Mouse (Mus musculus) heart, postnatal 36 days (tissue): Measurements from ENCODE around the gene Polh. TPM values are rescaled to one million over a fixed set of nuclear protein-coding genes. Genes with fewer than 3 reads are reported as not detected.

ENCODE experiments used
- DNase-seq, 2 experiments: peaks; one replicate each; pipeline ENCODE4 v3.0.0; 2021 to 2022
- intact Hi-C: fragments of 180-260 bp; cut with DNase I; formaldehyde crosslinking; loops from one replicate; pipeline ENCODE4 v1.15.1; 2025
- microRNA-seq, 2 experiments: library from miRNA; unstranded; fragments of <30 nt; microRNA quantifications; one replicate each; pipeline ENCODE4 v1.2.0; 2021; ENCODE audit warnings: borderline number of aligned reads in 2 of 2
- total RNA-seq, 2 experiments: library from RNA; stranded (reverse); gene quantifications; 2 replicates each; pipeline ENCODE4 v1.2.3; 2021

Gene Polh
- total RNA-seq, 2 experiments from 2014 or later = 8.5 to 10.3 TPM

- peak; percentile 78 to 84 for DNase-seq
- intact Hi-C loops = no loop called here
These were observed 58.6 kb downstream of the Polh start, which contains the start of gene Rsph9 for GRCm38 (mm10) chr17:46143578-46144423. Rsph9 (minus strand) TSS chr17:46144216.

DNA sequence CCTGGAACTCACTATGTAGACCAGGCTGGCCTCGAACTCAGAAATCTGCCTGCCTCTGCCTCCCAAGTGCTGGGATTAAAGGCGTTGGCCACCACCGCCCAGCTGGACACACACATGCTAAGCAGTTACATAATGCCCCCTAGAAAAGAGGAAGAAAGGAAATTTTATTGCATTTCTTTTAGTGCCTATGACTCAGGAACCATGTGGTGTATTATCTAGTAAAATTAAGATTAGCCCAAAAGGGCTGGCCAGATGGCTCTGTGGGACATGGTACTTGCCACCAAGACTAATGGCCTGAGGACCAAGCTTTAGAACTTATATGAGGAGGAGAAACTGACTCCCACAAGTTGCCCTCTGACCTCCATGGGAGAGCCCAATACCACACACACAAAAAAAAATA is 62.6 kb downstream of the Polh start:
- no peak for DNase-seq
- intact Hi-C loops = no loop called here

DNA sequence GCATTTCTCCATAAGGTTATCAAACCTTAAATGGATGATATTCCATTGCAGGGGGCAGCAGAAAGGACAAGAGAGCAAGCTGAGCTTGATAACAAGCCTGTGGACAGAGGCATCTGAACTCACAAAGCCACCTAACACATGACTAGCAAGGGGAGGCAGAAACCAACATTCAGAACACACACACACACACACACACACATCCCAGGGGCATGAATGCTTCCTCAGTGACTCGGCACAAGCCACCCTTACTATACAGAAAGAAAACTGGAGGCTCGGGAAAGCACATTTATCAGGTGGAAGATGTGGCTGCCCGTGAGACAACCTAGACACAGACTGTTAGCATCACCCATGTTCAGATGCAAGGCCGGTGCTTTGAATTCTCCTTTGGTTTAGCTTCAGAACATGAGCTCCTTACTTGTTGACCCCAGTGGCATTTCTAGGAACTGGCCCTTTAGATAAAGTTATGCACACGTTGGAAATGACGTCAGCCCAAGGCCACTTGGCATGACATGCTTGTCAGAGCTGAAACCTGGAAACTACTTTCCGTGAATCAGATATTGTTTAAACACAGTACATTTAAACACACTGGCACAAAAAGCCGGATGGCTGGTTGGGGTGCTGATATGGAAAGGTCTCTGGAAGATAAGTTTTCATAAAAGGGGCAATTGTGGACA is 63.7 kb downstream of the Polh start:
- no peak for DNase-seq
- intact Hi-C loops = no loop called here

DNA sequence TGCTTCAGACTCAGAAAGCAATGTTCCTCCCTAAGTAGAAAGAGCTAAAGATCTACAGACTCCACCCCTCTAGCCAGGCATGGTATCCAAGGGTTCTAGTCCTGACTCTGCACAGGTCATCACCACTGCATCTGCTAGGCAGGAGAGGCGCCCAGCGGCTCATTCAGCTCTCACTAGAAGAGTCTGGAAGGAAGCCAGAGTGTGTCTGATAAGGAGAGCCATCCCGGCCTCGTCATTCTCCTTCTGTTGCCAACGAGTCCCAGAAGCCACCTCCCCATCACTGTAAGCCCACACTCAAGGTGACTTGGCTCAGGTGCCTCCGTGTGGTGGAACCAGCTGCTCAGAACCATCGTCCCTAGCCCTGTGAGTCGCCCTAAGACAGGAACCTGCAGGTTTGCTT is 69.6 kb downstream of the Polh start:
- DNase-seq = no peak
- intact Hi-C loops = loop anchor here (1.0 to 5.0 kb wide), 3 partner anchors 92 to 402 kb away; no protein-coding TSS in a partner anchor

GRCm38 (mm10) chr17:46132058-46132718 is 70.3 kb downstream of the Polh start:
- DNase-seq = peak; percentile 81 to 90
- intact Hi-C loops = loop anchor here (1.0 to 5.0 kb wide), 3 partner anchors 91 to 401 kb away; no protein-coding TSS in a partner anchor

DNA sequence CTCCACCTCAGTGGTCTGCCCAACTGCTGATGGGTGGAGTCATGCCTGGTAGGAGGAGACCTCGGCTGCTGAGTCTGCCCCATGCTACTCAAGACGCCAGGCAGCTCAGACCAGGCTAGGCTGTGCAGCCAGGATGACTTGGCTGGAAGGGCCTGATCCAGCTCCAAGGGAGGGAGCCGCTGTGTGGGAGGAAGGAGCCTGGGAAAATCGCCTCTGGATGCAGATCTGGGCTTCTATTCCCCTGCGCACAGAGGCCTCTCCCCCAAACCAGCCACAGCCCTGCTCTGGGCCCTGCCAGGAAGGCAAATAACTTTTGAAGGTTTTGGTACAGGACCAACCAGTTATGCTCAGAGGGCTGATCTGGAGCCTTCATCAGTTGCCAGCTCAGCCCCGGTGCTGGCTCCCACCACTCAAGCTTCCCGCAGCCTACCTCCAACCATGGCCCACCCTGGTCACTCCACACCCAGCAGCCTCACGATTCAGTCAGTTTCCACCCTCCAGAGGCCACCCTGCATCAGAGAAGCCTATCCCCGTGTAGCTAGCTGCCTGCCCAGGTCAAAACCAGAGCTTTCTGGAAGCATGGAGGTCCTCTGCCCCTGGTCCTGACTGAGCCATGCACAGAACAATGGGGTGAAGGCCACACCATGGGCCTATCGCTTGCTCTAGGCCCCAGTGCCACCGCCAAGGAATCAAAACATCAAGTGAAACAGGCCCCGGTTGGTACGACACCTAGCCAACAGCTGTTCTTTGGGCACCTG is 72.5 kb downstream of the Polh start:
- intact Hi-C loops = loop anchor here (5.0 kb wide), 1 partner anchor 283 kb away; no protein-coding TSS in a partner anchor

DNA sequence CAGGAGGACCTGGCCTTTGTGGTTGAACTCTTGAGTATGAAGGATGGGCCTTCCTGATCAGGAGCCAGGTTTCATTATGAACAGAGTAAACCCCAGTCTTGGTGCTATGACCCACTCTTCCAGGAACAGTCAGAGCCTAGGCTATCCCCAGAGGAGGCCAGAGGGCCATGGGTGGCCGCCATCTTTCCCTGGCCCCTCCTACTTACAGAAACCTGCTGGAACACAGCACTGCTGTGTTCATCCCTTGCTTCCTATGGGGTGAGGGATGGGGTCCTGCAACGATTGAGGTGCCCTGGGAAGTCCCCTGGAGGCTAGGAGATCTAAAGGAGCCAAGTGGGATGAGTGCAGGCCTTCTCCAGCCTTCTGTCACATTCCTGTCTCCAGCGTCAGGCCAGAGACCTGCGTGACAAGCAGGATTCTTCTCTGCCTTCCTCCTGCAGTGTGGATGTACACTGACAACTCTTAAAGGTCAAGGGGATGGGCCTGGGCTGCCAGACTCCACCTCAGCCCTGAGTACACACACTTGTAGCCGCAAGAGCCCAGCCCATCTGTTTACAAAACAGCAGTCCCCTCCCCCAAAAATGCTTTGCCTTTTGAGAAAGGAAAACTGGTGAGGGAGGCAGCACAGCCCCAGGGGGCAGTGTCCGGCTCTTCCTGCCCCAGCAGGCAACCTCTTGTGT is 74.5 kb downstream of the Polh start:
- DNase-seq = no peak

More for the DNA sequence above, 72.5 kb downstream of the Polh start:
- peak; percentile 62 to 68 for DNase-seq

DNA sequence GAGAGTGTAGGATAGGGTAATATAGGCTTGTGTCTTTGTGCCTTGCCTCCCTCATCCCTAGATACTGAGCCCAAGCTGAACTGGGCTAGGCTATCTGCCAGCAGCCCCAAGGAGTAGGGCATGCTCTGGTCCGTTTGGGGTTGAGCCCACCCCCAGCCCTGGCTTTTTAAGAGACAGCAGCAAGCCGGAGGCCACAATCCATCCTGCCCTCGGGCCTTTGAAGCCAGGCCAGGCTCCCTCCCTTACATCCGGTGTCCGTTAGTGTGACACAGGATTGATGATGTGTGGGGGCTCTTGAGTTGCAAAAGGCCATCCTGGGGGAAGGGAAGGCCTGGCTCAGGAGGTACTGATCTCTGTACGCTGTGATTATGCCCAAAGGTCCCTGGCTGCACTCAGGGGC is 75.8 kb downstream of the Polh start:
- no peak for DNase-seq
- intact Hi-C loops = no loop called here

More for the DNA sequence above, 74.5 kb downstream of the Polh start:
- intact Hi-C loops = no loop called here

GRCm38 (mm10) chr17:46123953-46124700 is 78.3 kb downstream of the Polh start:
- DNase-seq = peak; percentile 40 to 58
- intact Hi-C loops = no loop called here

GRCm38 (mm10) chr17:46123285-46123684 is 79.2 kb downstream of the Polh start:
- no peak for DNase-seq
- intact Hi-C loops = no loop called here

DNA sequence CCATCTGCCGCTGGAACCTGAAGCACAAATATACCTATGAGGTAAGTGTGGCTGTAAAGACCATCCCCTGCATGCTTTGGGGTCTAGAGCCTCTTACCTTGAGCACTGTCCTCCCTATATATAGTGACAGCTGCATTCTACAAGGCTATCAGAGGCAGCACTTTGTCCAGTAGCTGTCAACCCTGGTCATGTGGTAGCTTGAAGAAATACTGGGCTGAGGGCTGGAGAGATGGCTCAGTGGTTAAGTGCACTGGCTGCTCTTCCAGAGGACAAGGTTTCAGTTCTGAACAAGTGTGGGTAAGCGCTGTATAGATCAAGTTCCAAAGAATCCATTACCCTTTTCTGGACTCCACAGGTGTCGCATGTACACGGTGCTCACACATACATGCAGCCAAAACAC is 79.7 kb downstream of the Polh start:
- intact Hi-C loops = no loop called here
- no peak for DNase-seq

Small RNA genes within 50 kb of the gene (microRNA-seq; reads per million reads assigned to microRNA genes)
- 0 to 0.72 reads per million in 2 experiments for gene Mir693

Other genes starting within 250 kb of the Polh start
- 100 to 1,000 TPM; 203 to 277 TPM for gene Vegfa, start 170.3 kb downstream of the Polh start, total RNA-seq
- gene Mrps18a, start 91.7 kb downstream of the Polh start, total RNA-seq = 100 to 1,000 TPM; 131 to 140 TPM
- 1 to 10 TPM in 1 of 2 experiments, under 1 TPM in 1; 0.94 to 1.4 TPM for gene Rsph9, start 58.4 kb downstream of the Polh start, total RNA-seq
- gene Mad2l1bp, start 49.1 kb downstream of the Polh start, total RNA-seq = 10 to 100 TPM; 21.0 to 21.8 TPM
- gene Gtpbp2, start 41.6 kb downstream of the Polh start, total RNA-seq = 10 to 100 TPM; 65.1 to 72.2 TPM
- 10 to 100 TPM; 20.8 to 21.7 TPM for gene Xpo5, start 137 bp upstream of the Polh start, total RNA-seq
- gene Polr1c, start 45.4 kb upstream of the Polh start, total RNA-seq = 10 to 100 TPM; 22.2 to 25.1 TPM
- 10 to 100 TPM; 83.3 to 86.2 TPM for gene Yipf3, start 45.4 kb upstream of the Polh start, total RNA-seq
- under 1 TPM; 0.22 to 0.30 TPM for gene Lrrc73, start 50.9 kb upstream of the Polh start, total RNA-seq
- 10 to 100 TPM; 33.8 to 43.6 TPM for gene Tjap1, start 80.4 kb upstream of the Polh start, total RNA-seq
- gene Dlk2, start 94.8 kb upstream of the Polh start, total RNA-seq = under 1 TPM; 0.39 to 0.60 TPM
- 1 to 10 TPM; 3.8 to 4.9 TPM for gene Abcc10, start 125.7 kb upstream of the Polh start, total RNA-seq
- 10 to 100 TPM; 17.6 to 19.1 TPM for gene Zfp318, start 181.1 kb upstream of the Polh start, total RNA-seq
- gene Crip3, start 226.3 kb upstream of the Polh start, total RNA-seq = 1 to 10 TPM in 1 of 2 experiments, not detected in 1; 1.2 TPM
- not detected for gene Slc22a7, start 235.8 kb upstream of the Polh start, total RNA-seq